Mouse (Mus musculus) MEL (cell line): ENCODE measurements around the gene Sorl1.

Experiments
- BHLHE40 ChIP-seq: IDR thresholded peaks from 2 replicates; pipeline ENCODE4 v1.6.1; 2012; ENCODE audit warnings: low read depth, mild to moderate bottlenecking, inconsistent platforms, low read length, improper control_type of control experiment, borderline replicate concordance
- CHD1 ChIP-seq: IDR thresholded peaks from 2 replicates; pipeline ENCODE4 v1.6.1; 2012; ENCODE audit warnings: low read depth, mild to moderate bottlenecking, inconsistent platforms, low read length, improper control_type of control experiment
- CTCF ChIP-seq, 3 experiments: IDR thresholded peaks in 2 of 3; conservative IDR thresholded peaks in 1 of 3; 2 replicates each; pipeline ENCODE4 v1.5.1; 2011 to 2012; ENCODE audit warnings: low read length in 3 of 3, low read depth in 2 of 3, mild to moderate bottlenecking in 2 of 3, improper control_type of control experiment in 1 of 3, inconsistent platforms in 1 of 3, mixed read lengths in 1 of 3, moderate library complexity in 1 of 3; ENCODE audit not compliant: control insufficient read depth in 1 of 3, insufficient read depth in 1 of 3, poor library complexity in 1 of 3, severe bottlenecking in 1 of 3
- E2F4 ChIP-seq: IDR thresholded peaks from 2 replicates; pipeline ENCODE4 v1.6.1; 2011; ENCODE audit warnings: low read depth, low read length, improper control_type of control experiment, borderline replicate concordance
- POLR2A ChIP-seq, 2 experiments: IDR thresholded peaks; 2 replicates each; pipeline ENCODE4 v1.6.1; 2011 to 2012; ENCODE audit warnings: low read length in 2 of 2, mild to moderate bottlenecking in 2 of 2, control low read depth in 1 of 2, improper control_type of control experiment in 1 of 2, low read depth in 1 of 2, moderate library complexity in 1 of 2; ENCODE audit not compliant: control insufficient read depth in 1 of 2, insufficient read depth in 1 of 2, poor library complexity in 1 of 2
- TCF12 ChIP-seq: IDR thresholded peaks from 2 replicates; pipeline ENCODE4 v1.6.1; 2014; ENCODE audit warnings: low read depth, mild to moderate bottlenecking, inconsistent platforms, low read length, improper control_type of control experiment, moderate library complexity

DNA sequence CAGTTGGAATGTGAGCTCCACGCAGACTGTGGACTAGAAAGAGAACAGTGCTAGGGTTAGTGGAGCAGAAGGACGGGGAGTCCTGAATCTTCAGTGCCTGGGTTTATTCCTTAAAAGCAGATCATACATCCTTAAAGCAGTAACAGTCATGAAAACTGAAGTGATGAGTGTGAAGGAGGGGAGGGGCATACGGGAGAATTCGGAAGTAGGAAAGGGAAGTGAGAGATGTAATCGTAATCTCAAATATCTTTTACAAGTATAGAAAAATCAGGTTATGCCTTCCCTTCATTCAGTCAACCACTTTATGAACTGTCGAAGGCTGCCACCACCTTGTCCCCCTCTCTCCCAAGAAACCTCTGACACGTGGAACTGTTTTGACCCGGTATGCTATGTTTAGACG lies 165.8 kb downstream of the Sorl1 start:
- no peak for TF ChIP-seq POLR2A (IDR thresholded peaks at IDR 0.05; ENCODE audit: control insufficient read depth in 1 of 2, insufficient read depth in 1 of 2, low read depth in 1 of 2, low read length in 2 of 2, poor library complexity in 1 of 2)
- no peak for TF ChIP-seq CHD1
- TF ChIP-seq BHLHE40 = no peak
- no peak for TF ChIP-seq CTCF (IDR thresholded peaks at IDR 0.05 in 2 of 3, conservative IDR thresholded peaks at IDR 0.05 in 1 of 3; ENCODE audit: control insufficient read depth in 1 of 3, insufficient read depth in 1 of 3, low read depth in 2 of 3, low read length in 3 of 3, poor library complexity in 1 of 3, severe bottlenecking in 1 of 3)
- no peak for TF ChIP-seq TCF12
- TF ChIP-seq E2F4 = no peak
